Mouse (Mus musculus): Measurements from ENCODE around the gene Axin1.
"Not testable (repeated sequence)": the region's sequence is repeated elsewhere in the genome, so short reads cannot be mapped to it uniquely, and the experiment has no call there.

Gene Axin1

DNA sequence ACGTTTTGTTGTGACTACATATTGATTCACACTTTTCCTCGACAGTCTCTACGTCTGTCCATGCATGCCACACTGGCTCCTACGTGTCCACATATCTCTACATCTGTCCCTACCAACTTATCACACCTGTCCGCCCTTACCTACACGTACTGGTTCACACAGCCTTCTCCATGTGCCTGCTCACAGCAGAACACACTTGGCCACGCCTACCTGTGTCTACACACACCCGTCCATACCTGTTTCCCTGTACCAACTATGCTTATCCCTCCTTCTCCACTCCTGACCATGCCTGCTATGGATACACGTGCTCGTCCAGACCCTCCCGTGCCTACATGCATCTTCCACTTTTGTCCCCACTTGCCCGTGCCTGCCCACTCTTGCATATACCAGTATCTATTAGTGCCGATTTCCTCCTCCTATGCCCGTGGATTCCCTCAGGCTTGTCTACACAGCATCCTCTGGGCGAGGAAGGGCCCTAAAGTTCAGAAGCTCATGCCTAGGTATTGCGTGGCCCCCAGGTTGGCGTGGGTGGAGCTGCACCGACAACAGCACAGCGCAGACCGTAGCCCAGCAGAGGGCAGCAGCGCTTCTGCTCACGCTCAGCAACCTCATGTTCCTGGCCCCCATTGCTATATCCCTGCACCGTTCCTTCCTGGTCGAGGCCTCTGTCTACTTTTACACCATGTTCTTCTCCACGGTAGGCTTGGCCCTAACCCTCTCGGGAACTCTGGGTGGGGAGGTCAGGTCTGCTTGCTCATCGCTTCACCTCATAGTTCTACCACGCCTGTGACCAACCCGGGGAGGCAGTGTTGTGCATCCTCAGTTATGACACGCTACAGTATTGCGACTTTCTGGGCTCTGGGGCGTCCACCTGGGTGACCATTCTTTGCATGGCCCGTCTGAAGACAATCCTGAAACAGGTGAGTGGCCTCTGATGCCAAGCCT lies 18.4 kb upstream of the Axin1 start:
- DNase-seq (ENCODE audit: low spot score in 2 of 2) = no peak

DNA sequence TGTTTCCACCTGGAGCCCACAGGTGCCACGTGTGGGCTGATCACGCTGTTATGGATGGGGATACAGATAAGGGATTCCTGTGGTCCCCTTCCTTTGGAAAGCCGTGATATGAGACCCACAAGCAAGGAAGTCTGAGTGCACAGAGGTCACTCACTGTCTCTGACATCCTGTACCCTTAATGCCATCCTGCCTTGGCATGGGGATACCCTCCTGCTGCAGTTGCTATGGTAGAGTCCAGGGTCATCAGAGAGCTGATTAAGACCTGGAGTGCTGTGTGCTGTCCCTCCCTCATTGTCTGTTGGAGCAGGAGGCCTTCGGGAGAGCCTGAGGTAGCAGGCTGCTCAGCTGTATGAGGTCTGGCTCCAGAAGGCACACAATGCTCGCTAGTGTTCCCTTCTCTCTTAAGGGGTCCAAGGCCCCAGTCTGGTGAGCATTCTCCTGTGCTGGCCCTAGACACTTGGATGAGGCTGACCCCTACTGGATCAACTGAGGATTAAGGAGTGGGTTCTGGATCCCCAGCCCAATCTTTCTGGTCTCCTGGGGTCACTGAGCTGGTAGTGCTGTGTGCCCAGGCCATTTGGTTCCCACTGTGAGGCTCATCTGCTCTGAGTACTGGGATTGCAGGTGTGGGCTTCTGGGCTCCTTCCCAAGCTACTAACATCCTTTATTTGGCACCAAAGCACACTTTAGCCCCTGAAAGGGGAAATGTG lies 15.9 kb upstream of the Axin1 start:
- DNase-seq (ENCODE audit: low spot score in 2 of 2) = no peak

GRCm38 (mm10) chr17:26123267-26123684 lies 15.2 kb upstream of the Axin1 start, which contains the start of gene Mrpl28:
Mrpl28 (plus strand) TSS chr17:26123500.
- peak; percentile 82 to 87 for DNase-seq (ENCODE audit: low spot score in 2 of 2)

DNA sequence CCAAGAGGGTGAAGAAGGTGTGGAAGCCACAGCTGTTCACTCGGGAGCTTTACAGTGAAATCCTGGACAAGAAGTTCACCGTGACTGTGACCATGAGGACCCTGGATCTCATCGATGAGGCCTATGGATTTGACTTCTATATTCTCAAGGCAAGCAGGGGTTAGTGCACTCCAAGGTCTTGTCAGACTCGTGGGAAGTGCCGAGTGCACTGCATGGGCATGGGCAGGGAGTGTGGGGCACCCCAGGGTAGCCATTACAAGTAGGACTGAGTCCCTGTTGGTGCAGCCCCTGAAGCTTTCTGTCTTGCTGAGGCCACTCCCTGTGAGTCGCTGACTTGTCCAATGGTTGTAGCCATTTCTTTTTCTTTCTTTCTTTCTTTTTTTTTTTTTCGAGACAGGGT lies 13.9 kb upstream of the Axin1 start:
- DNase-seq (ENCODE audit: low spot score in 2 of 2) = no peak

GRCm38 (mm10) chr17:26125226-26125625 lies 13.3 kb upstream of the Axin1 start:
- no peak for DNase-seq (ENCODE audit: low spot score in 2 of 2)

GRCm38 (mm10) chr17:26131062-26131732 lies 7.3 kb upstream of the Axin1 start:
- DNase-seq (ENCODE audit: low spot score in 2 of 2) = no peak

GRCm38 (mm10) chr17:26131856-26132853 lies 6.3 kb upstream of the Axin1 start:
- DNase-seq (ENCODE audit: low spot score in 2 of 2) = no peak

- no peak for DNase-seq (ENCODE audit: low spot score in 2 of 2)
These were observed 1.3 kb upstream of the Axin1 start for GRCm38 (mm10) chr17:26137106-26137750.

GRCm38 (mm10) chr17:26137751-26138130 lies 747 bp upstream of the Axin1 start:
- no peak for DNase-seq (ENCODE audit: low spot score in 2 of 2)

GRCm38 (mm10) chr17:26138901-26139381 lies 453 bp downstream of the Axin1 start:
- DNase-seq (ENCODE audit: low spot score in 2 of 2) = no peak

- DNase-seq (ENCODE audit: low spot score in 2 of 2) = no peak
These were observed 4.3 kb downstream of the Axin1 start for GRCm38 (mm10) chr17:26142796-26143195.

GRCm38 (mm10) chr17:26143386-26143785 lies 4.9 kb downstream of the Axin1 start:
- DNase-seq (ENCODE audit: low spot score in 2 of 2) = no peak

- no peak for DNase-seq (ENCODE audit: low spot score in 2 of 2)
These were observed 10.6 kb downstream of the Axin1 start for GRCm38 (mm10) chr17:26149056-26149455.

DNA sequence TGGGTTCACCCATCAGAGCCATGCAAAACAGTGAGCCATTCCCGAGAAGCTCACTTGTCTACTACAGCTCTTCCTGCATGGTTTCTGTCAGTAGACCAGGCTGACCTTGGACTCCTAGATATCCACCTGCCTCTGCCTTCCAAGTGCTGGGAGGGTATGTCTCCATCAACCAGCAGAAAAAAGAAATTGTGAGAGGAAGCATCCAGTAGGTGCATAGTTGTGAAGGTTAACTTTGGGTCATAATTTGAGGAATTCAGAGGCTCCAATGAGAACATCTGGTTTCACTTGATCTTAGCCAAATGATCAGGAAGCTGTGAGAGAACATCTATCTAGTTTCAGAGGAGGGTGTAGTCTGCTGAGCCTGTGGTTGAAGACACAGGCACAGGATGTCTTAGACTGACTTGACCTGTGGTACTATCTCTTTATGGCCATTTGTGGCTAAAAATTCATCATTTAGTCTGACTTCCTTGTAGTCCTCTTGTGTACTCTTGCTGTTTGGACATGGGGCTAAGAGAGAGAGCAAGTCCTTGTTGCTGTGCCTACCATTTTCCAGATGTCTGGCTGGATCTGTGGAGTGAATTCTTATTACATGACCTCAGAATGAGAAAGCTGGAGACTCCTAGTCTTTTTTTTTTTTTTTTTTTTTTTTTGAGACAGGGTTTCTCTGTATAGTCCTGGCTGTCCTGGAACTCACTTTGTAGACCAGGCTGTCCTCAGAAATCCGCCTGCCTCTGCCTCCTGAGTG lies 13.6 kb downstream of the Axin1 start:
- DNase-seq (ENCODE audit: low spot score in 2 of 2) = no peak

- no peak for DNase-seq (ENCODE audit: low spot score in 2 of 2)
These were observed 24.2 kb downstream of the Axin1 start for GRCm38 (mm10) chr17:26162736-26163135.

- DNase-seq (ENCODE audit: low spot score in 2 of 2) = no peak
These were observed 29.6 kb downstream of the Axin1 start for GRCm38 (mm10) chr17:26168039-26168438.

DNA sequence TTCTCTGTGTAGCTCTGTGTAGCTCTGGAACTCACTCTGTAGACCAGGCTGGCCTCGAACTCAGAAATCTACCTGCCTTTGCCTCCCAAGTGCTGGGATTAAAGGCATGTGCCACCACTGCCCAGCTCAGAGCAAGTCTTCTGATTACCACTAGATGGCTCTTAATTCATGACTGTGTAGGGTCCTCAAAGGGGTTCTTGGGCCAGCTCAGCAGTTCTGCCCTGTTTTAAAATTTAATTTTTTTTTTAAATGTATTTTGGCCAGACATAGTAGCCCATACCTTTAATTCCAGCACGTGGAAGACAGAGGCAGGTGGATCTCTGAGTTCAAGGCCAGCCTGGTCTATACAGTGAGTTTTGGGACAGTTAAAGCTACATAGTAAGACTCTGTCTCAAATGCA lies 36.8 kb downstream of the Axin1 start:
- not testable (repeated sequence) for DNase-seq (ENCODE audit: low spot score in 2 of 2)

DNA sequence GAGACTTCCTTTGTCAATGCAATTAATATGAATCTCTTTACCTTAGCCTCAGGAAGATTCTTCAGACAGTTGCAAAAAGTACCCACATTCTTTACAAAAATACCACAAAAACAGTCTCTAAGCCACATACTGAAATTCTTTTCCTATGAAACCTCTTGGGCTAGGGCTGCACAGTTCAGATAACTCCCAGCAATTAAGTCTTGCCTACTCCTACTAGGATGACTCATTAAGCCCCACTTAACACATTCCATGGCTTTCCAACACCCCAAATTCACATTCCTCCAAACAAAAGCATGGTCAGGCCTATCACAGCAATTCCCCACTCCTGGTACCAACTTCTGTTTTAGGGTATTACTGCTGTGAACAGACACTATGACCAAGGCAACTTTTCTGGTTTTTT lies 40.1 kb downstream of the Axin1 start:
- DNase-seq (ENCODE audit: low spot score in 2 of 2) = no peak

DNA sequence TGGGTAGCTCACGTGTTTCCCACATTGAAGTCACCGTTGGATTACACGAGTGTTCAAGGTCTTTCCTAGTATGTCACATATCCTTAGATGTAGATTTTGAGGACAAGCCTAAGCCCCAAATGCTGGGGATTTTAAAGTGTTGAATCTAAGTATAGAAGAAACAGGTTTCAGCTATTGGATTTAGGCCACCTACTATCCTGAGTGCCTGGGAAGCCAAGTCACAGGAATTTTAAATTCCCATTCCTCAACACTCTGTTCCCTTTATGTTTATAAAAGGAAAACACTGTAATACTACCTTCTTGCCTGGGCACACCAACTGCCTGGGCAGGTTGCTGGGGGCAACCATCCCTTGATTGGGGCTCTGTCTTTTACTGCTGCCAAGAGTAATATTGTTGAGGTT lies 42.7 kb downstream of the Axin1 start:
- DNase-seq (ENCODE audit: low spot score in 2 of 2) = no peak

DNA sequence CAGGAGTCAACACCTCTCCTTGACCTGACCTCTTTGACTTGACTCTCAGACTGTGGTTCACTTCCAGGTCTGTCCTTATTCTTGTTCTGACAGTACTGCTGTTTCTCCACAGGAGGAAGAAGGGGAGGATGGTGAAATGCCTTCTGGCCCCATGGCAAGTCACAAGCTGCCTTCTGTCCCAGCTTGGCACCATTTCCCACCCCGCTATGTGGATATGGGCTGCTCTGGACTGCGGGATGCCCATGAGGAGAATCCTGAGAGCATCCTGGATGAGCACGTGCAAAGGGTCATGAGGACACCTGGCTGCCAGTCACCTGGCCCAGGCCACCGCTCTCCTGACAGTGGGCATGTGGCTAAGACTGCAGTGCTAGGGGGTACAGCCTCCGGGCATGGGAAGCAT lies 49.1 kb downstream of the Axin1 start:
- no peak for DNase-seq (ENCODE audit: low spot score in 2 of 2)

All from frontal cortex, postnatal 10 days (tissue).